Mouse (Mus musculus) spleen, postnatal 10 days (tissue): ENCODE measurements around the gene Tubb3.
A peak's percentile ranks its signal among the peaks of the same experiment; 100 is the strongest.
"Not testable (repeated sequence)": the region's sequence is repeated elsewhere in the genome, so short reads cannot be mapped to it uniquely, and the experiment has no call there.

Experiments used
- DNase-seq, 2 experiments: peaks; one replicate each; pipeline ENCODE4 v3.0.0; 2021 to 2022; ENCODE audit warnings: low spot score in 2 of 2

Gene Tubb3

DNA sequence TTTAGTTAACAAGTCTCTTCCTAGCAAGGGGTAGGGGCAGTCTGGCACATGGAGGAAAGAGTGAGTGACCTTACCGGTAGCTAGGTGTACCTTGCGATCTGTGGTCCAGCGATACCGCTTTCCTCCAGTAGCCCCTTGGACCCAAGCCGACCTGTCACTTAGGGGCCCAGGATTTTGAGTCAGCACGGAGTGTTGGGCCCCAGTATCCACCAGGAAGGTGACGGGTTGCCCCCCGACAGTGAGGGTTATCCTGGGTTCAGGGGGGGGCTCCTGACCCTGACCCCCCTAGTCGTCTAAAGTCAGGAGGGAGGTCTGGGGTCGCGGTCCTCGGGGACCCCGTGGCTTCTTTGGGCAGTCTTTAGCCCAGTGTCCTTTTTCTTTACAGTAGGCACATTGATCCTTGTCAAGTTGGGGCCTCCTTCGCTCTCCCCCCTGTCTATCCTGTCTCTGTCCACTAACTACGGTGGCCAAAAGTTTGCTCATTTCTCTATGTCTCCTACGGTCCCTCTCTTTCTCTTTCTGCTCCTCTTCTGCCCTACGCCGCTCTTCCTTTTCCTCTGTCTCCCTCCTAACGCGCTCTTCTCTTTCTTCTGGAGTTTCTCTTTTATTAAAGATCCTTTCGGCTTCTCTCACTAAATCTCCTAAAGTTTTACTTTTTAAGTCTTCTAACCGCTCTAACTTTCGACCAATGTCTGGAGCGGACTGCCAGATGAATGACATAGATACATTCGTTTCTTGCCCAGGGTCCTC, 20.6 kb downstream of the Tubb3 start:
- no peak for DNase-seq

DNA sequence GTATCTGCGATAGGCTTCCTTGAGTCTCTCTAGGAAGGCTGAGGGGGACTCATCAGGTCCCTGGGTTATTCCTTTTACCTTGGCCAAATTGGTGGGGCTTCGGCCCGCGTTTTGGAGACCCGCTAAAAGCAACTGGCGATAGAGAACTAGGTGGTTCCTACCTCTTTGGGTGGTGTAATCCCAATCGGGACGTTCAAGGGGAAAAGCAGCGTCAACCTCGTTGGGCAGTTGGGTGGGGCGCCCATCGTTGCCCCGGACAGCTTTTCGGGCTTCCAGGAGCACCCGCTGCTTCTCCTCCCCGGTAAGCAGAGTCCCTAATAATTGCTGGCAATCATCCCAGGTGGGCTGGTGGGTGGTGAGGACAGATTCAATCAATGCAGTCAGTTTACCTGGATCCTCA, 21.2 kb downstream of the Tubb3 start:
- DNase-seq: no peak

DNA sequence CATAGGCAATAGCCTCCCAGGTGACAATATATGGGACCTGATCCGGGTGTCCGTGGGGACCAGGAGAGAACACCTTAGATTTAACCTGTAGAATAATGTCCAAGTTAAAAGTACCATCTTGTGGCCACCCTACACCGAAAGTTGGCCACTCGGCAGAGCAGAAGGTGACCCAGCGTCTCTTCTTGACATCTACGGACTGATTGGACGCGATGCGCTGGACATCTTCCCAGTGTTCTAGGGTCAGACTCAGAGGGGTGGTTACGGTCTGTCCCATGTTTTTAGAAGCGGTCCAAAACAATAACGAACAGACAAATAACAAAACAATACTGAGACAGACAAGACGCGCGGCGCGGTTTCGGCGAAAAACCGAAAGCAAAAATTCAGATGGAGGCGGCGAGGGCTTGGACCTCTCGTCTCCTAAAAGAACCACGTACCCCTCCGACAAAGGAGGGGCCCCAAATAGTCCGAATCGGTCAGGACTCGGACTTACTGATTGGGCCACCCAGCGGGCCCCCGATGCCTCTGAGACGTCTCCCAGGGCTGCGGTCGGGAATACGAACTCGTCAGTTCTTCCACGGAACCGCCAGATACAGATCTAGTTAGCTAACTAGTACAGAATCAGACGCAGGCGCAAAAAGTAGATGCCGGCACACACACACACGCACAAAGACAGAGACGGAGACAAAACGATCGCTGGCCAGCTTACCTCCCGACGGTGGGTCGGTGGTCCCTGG, 22.2 kb downstream of the Tubb3 start:
- not testable (repeated sequence) for DNase-seq

- DNase-seq: no peak
These were observed 30.6 kb downstream of the Tubb3 start for GRCm38 (mm10) chr8:123441788-123442187.

DNA sequence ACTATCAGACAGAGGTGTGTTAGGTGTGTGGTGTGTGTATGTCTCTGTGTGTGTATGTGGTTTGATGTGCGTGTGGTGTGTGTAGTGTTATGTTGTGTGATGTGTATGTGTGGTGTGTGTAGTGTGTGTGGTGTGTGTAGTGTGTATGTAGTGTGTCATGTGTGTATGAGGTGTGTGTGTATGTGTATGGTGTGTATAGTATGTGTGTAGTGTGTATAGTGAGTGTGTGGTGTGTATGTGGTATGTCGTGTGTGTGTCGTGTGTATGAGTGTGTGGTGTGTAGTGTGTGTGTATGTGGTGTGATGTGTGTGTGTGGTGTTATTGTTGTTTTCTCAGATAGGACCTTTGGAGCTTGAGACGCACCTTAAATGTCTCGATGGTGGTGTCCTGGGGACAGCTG, 31.1 kb downstream of the Tubb3 start:
- no peak for DNase-seq

DNA sequence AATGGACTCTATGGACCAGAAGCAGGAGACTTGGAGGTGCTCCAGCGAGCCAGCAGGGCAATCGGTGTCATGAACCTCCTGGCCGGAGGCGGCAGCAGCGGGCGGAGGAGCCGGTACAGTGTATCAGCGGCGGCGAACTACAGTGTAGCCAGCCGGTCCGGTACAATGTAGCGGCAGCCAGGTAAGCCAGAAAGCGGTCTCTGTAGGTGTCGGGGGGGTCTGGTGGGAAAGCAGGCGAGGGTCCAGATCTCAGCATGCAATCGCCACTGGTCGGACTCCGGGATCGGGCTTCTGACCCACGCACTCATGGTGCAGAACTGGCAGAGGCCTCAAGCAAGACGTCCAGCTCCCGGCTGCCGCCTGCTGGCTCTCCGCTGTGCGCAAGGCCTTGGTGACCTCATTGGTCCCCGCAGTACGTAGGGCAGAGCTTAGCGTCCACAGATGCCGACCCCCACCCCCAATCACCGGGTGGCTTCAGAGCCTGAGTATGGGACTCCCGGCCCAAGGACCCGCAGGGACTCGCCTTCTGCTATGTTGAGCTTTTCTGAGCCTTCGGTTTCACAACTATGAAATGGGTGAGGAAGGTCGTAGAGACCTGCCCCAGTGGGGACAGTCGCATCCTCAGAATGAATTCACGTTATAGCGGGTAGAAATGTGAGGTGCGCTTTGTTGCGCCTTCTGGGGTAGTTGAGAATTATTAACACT, 31.8 kb downstream of the Tubb3 start:
- DNase-seq: peak; percentile 96 to 97

DNA sequence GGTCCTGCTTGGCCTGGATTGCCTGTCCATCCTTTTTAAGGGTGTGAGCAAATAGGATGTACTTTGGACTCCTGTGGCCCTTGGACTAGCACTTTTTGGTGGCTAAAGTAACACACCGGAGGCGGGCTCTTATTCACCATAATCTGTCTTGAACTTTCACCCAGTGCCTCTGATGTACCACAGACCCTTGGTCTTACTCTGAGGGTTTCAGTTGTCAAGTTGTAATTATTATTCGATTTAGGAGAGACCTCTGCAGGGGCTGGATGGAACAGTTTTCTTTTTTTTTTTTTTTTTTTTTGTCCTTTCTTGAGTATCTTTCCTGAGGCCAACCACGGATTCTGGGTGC, 32.3 kb downstream of the Tubb3 start:
- DNase-seq: no peak

DNA sequence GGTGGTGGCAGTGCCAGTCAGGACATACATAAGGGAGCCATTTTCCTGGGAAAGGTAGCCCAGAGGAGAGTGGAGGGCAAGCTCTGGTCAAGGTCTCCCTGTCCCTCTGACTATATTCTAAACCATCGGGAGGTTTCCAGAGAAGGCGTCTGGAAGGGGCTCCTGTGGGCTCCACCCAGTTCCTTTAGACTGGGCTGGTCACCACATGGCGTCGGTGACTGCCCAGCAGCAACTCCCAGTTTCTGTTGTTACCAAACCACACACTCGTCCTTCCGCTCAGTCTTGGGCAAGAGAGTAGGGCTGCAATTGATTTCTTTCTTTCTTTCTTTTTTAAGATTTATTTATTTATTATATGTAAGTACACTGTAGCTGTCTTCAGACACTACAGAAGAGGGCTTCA, 32.9 kb downstream of the Tubb3 start:
- no peak for DNase-seq

DNA sequence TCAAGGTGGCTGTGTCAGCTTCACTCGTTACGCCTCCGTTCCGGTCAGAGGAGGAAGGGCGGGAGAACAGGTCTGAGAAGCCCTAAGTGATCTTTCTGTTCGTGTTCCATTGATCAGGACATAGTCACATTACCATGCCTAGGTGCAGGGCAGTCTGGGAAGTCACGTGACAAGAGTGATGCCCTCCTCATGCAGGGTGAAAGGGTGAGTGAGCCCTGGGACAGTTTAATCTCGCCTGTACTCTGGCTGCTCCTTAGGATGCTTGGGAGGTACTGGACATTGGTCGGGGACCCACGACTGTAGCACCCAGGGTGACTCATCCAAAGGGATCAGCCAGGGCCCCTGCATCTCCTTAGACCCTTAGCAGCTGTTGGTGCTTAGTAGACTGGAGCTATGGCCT, 34.8 kb downstream of the Tubb3 start:
- DNase-seq: no peak

GRCm38 (mm10) chr8:123446799-123447198, 35.6 kb downstream of the Tubb3 start:
- DNase-seq: no peak

DNA sequence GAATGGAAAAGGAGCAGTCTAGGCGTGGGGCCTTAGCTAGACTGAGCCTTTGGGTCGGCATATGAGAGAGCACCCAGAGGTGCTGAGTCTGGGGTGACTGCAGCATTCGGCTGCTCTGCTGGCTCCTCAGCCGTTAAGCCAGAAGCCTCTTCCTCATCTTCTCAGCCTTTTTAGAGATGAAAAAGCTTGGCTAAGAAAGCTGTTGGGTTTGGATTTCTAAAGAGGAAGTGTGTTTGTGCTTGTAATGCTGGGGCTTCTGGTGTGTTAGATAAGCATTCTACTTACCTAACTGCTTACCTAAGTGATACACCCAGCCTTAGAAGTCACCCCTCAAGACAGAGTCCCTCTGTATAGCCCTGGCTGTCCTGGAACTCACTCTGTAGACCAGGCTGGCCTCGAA, 39.6 kb downstream of the Tubb3 start:
- DNase-seq: no peak

DNA sequence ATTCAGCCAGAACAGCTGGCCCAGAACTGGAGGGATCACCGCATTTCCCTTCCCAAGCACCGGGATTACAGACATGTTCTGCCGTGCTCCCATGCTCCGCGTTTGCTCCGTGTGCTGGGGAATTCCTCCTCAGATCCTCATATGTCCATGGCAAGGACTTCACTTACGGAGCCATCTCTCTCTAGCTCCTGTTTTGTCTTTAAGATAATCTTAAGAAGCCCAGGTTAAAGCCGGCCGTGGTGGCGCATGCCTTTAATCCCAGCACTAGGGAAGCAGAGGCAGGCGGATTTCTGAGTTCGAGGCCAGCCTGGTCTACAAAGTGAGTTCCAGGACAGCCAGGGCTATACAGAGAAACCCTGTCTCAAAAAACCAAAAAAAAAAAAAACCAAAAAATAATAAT, 40.5 kb downstream of the Tubb3 start:
- DNase-seq: not testable (repeated sequence)

GRCm38 (mm10) chr8:123452149-123452548, 40.9 kb downstream of the Tubb3 start:
- no peak for DNase-seq

DNA sequence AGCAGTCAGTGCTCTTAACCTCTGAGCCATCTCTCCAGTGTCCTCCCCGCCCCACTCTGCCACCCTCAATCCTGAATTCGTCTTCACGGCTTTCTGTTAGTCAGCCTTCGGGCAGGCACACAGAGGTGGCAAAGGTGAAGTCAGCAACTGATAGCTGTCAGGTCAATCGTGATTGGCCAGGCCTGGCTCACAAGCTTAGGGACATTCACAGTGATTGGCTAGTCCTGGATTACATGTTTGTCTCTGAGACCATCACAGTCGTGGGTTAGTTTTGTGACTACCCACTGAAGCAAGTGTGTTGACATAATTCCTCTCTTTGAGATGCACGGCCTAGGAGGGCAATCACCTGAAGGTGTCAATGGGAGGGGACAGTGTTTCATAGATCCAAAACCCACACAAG, 42.1 kb downstream of the Tubb3 start:
- no peak for DNase-seq

- DNase-seq: no peak
These were observed 42.7 kb downstream of the Tubb3 start for GRCm38 (mm10) chr8:123453951-123454350.

DNA sequence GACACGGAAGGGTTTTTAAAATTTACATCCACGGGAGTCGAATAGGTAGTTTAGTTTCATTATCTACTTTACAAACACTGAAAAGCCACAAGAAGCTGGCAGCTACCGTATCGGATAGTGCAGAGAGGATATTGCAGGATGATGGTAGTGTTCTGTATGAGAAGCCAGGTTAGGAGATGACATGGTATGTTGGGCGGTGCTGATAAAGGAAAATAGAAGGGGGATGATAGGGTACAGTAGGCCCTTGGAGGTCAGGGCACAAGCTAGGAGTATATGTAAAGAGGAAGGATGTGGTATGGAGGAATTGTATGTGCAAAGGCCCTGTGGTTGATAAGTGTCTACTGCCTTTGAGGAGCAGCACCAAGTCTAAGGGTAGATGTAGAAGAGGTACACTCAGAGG, 43.3 kb downstream of the Tubb3 start:
- DNase-seq: no peak

- no peak for DNase-seq
These were observed 52.4 kb downstream of the Tubb3 start for GRCm38 (mm10) chr8:123463651-123464050.

DNA sequence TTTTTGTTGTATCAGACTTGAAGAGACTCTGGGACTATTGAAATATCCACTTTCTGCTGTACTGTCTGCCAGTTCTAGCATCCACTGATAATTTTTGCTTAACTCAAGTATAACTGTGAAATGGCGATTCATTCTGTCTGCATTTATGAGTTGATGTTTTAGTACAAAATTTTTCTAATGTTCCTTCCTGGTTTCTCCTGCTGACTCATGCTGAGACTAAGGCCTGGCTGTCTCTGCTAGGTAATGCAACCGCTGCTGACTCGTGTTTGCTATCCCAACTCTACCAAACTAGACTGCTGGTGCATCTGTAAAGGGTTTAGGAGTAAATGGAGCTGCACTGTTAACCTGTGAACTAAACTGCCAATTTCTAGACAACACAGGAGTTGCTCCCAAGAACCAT, 56.3 kb downstream of the Tubb3 start:
- DNase-seq: no peak
